Mouse (Mus musculus) liver, adult 2 months (tissue): ENCODE measurements at regions not wholly inside any gene's neighbourhood (a gene's known extent, or its start where the extent isn't known, plus 50 kb on each side); places are given as distances from the start of the nearest gene placed in this dataset.

ENCODE experiments used
- CTCF ChIP-seq: fragments of 200-500 bp; IDR thresholded peaks from 2 replicates; pipeline ENCODE4 v1.5.1; 2011; ENCODE audit warnings: low read depth, low read length, control low read depth
- POLR2A ChIP-seq: fragments of 200-500 bp; IDR thresholded peaks from 2 replicates; pipeline ENCODE4 v1.6.1; 2011; ENCODE audit warnings: low read length, control low read depth; ENCODE audit not compliant: insufficient read depth; ENCODE audit errors: extremely low read depth

DNA sequence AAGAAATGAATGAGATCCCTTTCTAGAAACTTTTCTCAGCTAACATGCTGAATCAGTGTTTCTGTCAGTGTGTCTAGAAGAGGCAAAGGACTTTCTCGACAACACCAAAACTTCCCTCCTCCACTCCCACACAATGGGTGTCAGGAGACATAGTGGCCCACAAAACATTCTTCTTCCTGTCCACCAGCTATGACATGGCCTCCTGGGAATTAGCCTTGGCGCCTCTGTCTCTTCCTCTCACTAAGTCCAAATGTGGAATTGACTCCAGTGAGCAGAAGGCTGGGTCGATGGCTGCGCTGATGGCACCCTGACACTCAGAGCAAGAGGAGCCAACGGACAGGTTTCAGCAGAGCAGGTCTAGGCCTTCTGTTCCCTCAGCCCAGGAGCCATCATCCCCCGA is 205.2 kb upstream of the Egln3 start:
- TF ChIP-seq CTCF (no peak), POLR2A (no peak)
